Mouse (Mus musculus): Measurements from ENCODE around the gene Gm4791. TPM values are rescaled to one million over a fixed set of nuclear protein-coding genes. Genes with fewer than 3 reads are reported as not detected.

The Gm4791 gene
- polyA plus RNA-seq, 1 experiment from 2014 or later, result not detected

DNA sequence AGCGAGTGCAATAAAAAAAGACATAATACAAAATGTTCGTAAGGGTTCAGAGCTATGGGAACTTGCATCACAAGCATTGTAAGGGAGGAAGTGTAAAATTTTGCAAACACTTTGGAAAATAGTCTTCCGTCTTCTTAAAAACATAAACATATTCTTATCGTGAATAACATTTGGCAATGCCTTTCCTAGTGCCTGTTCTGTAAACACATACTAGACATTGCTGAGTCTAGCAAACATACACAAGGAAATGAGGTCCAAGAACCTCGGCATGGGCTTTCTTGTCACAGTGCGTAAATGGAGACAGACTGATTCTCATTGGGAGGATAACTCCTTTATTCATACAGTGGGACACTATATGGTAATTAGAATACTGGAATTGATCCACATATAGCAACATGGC is 43.0 kb downstream of the Gm4791 start:
- no peak overlapping the region for H3K4me2 ChIP-seq (ENCODE audit: low read length)
- 83% methylated on average over 6 of the region's 6 CpGs for WGBS

More for the DNA sequence above, 43.0 kb downstream of the Gm4791 start:
- Histone ChIP-seq H3K9me3 (ENCODE audit: control insufficient read depth, low read length) (no peaks in the 10 kb centered on the region), H3K27ac (ENCODE audit: low read depth, low read length) (no peak overlapping the region), H3K4me1 (ENCODE audit: control insufficient read depth, insufficient read depth, low read depth, low read length) (no peaks in the 10 kb centered on the region), H3K36me3 (ENCODE audit: control insufficient read depth, insufficient read depth, low read length) (no peaks in the 10 kb centered on the region), H3K4me3 (ENCODE audit: low read length) (no peak overlapping the region), H3K27me3 (replicated peaks; ENCODE audit: control insufficient read depth, insufficient read depth, low read length) (no peaks in the 10 kb centered on the region), H3K9ac (ENCODE audit: low read depth, low read length) (no peak overlapping the region)
- ATAC-seq, result no peak

All from hindbrain, embryonic 16.5 days (tissue).